13 mouse cellular contexts compared by ENCODE assay signal in genomic region chr6:126003002-126003742, GRCm38 (mm10).
DNase-seq lines count a peak whose midpoint lies in the region; ATAC-seq lines count a peak whose summit lies in the region.
"Had no signal": no experiment of that assay in that cellular context is flagged by ENCODE, and none has a peak within 500 bp of the region (broad histone marks: within the 10 kb centered on the region; RNA-seq: fewer than 3 reads in every experiment).

No protein-coding gene starts in this region.

- no peak overlapping the region for H3K4me2 ChIP-seq in hindbrain, embryonic 16.5 days (ENCODE audit: low read length)
- no peak overlapping the region for H3K4me2 ChIP-seq in limb, embryonic 11.5 days (ENCODE audit: low read depth, severe bottlenecking)
- H3K4me2 ChIP-seq: neural tube, embryonic 13.5 days had no signal

- H3K4me1 ChIP-seq in hindbrain, embryonic 10.5 days (replicated peaks): peaks cover 34% of the 10 kb centered on the region
- H3K4me1 ChIP-seq in hindbrain, embryonic 16.5 days (ENCODE audit: control insufficient read depth, insufficient read depth, low read depth, low read length): no peaks in the 10 kb centered on the region
- peaks cover 47% of the 10 kb centered on the region for H3K4me1 ChIP-seq in embryonic facial prominence, embryonic 10.5 days
- H3K4me1 ChIP-seq in limb, embryonic 11.5 days (ENCODE audit: control insufficient read depth, insufficient read depth, low read length): peaks cover 23% of the 10 kb centered on the region

- no peak overlapping the region for H3K9ac ChIP-seq in hindbrain, embryonic 16.5 days (ENCODE audit: low read depth, low read length)
- peak overlapping the region; percentile 37 for H3K9ac ChIP-seq in limb, embryonic 11.5 days (ENCODE audit: low read length)
- H3K9ac ChIP-seq: neural tube, embryonic 13.5 days had no signal

- peak; percentile 81 for DNase-seq in hindbrain, embryonic 10.5 days (ENCODE audit: low spot score)
- DNase-seq in ES-CJ7 (ENCODE audit: low read depth, low spot score): peak; percentile 57
- DNase-seq in embryonic facial prominence, embryonic 10.5 days (ENCODE audit: low spot score): peak; percentile 92
- peak; percentile 78 for DNase-seq in limb, embryonic 11.5 days (ENCODE audit: low spot score)
- no peak for DNase-seq in thymus, postnatal 0 days (ENCODE audit: low spot score)
- DNase-seq in left cerebral cortex, adult 11 months (ENCODE audit: low spot score): no peak
- DNase-seq in testis, postnatal 10 days (ENCODE audit: low spot score): no peak
- DNase-seq: cerebellum, adult 11-12 months; gastrocnemius, postnatal 10 days; layer of hippocampus, postnatal 36 days had no signal

- no peaks in the 10 kb centered on the region for H3K27me3 ChIP-seq in hindbrain, embryonic 10.5 days (ENCODE audit: insufficient read depth, poor library complexity, severe bottlenecking)
- no peaks in the 10 kb centered on the region for H3K27me3 ChIP-seq in hindbrain, embryonic 16.5 days (replicated peaks; ENCODE audit: control insufficient read depth, insufficient read depth, low read length)
- H3K27me3 ChIP-seq in embryonic facial prominence, embryonic 10.5 days (replicated peaks; ENCODE audit: low read depth, poor library complexity, severe bottlenecking): no peaks in the 10 kb centered on the region
- H3K27me3 ChIP-seq in limb, embryonic 11.5 days (ENCODE audit: control insufficient read depth, insufficient read depth, low read length): no peaks in the 10 kb centered on the region
- H3K27me3 ChIP-seq: neural tube, embryonic 13.5 days had no signal

- no peak overlapping the region for H3K4me3 ChIP-seq in hindbrain, embryonic 10.5 days
- no peak overlapping the region for H3K4me3 ChIP-seq in hindbrain, embryonic 16.5 days (ENCODE audit: low read length)
- H3K4me3 ChIP-seq in embryonic facial prominence, embryonic 10.5 days: peak overlapping the region; percentile 18; the same call in 1 of the 2 replicates
- no peak overlapping the region for H3K4me3 ChIP-seq in limb, embryonic 11.5 days (ENCODE audit: low read depth, low read length)
- H3K4me3 ChIP-seq: neural tube, embryonic 13.5 days had no signal

- H3K9me3 ChIP-seq in hindbrain, embryonic 10.5 days: no peaks in the 10 kb centered on the region
- H3K9me3 ChIP-seq in hindbrain, embryonic 16.5 days (ENCODE audit: control insufficient read depth, low read length): no peaks in the 10 kb centered on the region
- H3K9me3 ChIP-seq in embryonic facial prominence, embryonic 10.5 days: no peaks in the 10 kb centered on the region
- no peaks in the 10 kb centered on the region for H3K9me3 ChIP-seq in limb, embryonic 11.5 days (ENCODE audit: control insufficient read depth, low read length)
- H3K9me3 ChIP-seq: neural tube, embryonic 13.5 days had no signal

- ATAC-seq in hindbrain, embryonic 16.5 days: no peak
- ATAC-seq in limb, embryonic 11.5 days (ENCODE audit: insufficient number of reproducible peaks, low FRiP score, low TSS enrichment, low read depth): peak; percentile 82

- H3K27ac ChIP-seq in hindbrain, embryonic 10.5 days: peak overlapping the region; percentile 83
- H3K27ac ChIP-seq in hindbrain, embryonic 16.5 days (ENCODE audit: low read depth, low read length): no peak overlapping the region
- H3K27ac ChIP-seq in embryonic facial prominence, embryonic 10.5 days (replicated peaks): peak overlapping the region; percentile 83
- H3K27ac ChIP-seq in limb, embryonic 11.5 days (replicated peaks; ENCODE audit: low read depth, low read length): peak overlapping the region; percentile 90
- H3K27ac ChIP-seq: neural tube, embryonic 13.5 days had no signal

- WGBS in hindbrain, embryonic 10.5 days: 10% methylated on average over 4 of the region's 4 CpGs
- WGBS in hindbrain, embryonic 16.5 days: 15% methylated on average over 4 of the region's 4 CpGs
- WGBS in embryonic facial prominence, embryonic 10.5 days: 8% methylated on average over 4 of the region's 4 CpGs
- 6% methylated on average over 4 of the region's 4 CpGs for WGBS in limb, embryonic 11.5 days

- H3K36me3 ChIP-seq in hindbrain, embryonic 10.5 days: no peaks in the 10 kb centered on the region
- H3K36me3 ChIP-seq in hindbrain, embryonic 16.5 days (ENCODE audit: control insufficient read depth, insufficient read depth, low read length): no peaks in the 10 kb centered on the region
- no peaks in the 10 kb centered on the region for H3K36me3 ChIP-seq in embryonic facial prominence, embryonic 10.5 days (replicated peaks)
- no peaks in the 10 kb centered on the region for H3K36me3 ChIP-seq in limb, embryonic 11.5 days (ENCODE audit: control insufficient read depth, insufficient read depth, low read length)
- H3K36me3 ChIP-seq: G1E; neural tube, embryonic 13.5 days had no signal

Comparison
In these comparisons a context has a peak if more than half of its experiments do, and no peak if none do; other contexts are left out.
1. DNase-seq: peak in hindbrain, embryonic 10.5 days (single experiment), ES-CJ7 (single experiment), embryonic facial prominence, embryonic 10.5 days (single experiment) and limb, embryonic 11.5 days (single experiment); none in thymus, postnatal 0 days (single experiment), left cerebral cortex, adult 11 months (single experiment) and testis, postnatal 10 days (single experiment).